Mouse (Mus musculus) layer of hippocampus, adult 9-10 months (tissue): ENCODE data around the gene Vnn1.

ENCODE experiments used
- DNase-seq: peaks from one replicate; pipeline ENCODE4 v3.0.0; 2022; ENCODE audit warnings: low spot score

The Vnn1 gene

GRCm38 (mm10) chr10:23894601-23895349 is at the start of gene Vnn1:
Vnn1 (plus strand) TSS chr10:23894688.
- DNase-seq, result no peak

- no peak for DNase-seq
Observed at GRCm38 (mm10) chr10:23851228-23851912, 43.1 kb upstream of the Vnn1 start, which contains the start of gene Vnn3. Vnn3 (plus strand) TSS chr10:23851462.

- no peak for DNase-seq
Observed at GRCm38 (mm10) chr10:23852096-23852495, 42.4 kb upstream of the Vnn1 start.

- no peak for DNase-seq
Observed at GRCm38 (mm10) chr10:23864362-23865312, 29.9 kb upstream of the Vnn1 start.

GRCm38 (mm10) chr10:23880695-23881094 is 13.8 kb upstream of the Vnn1 start:
- no peak for DNase-seq

GRCm38 (mm10) chr10:23884910-23885309 is 9.6 kb upstream of the Vnn1 start:
- DNase-seq, result no peak

GRCm38 (mm10) chr10:23886060-23886459 is 8.4 kb upstream of the Vnn1 start:
- no peak for DNase-seq

GRCm38 (mm10) chr10:23892987-23893386 is 1.5 kb upstream of the Vnn1 start:
- DNase-seq, result no peak

GRCm38 (mm10) chr10:23895376-23895775 is 888 bp downstream of the Vnn1 start:
- DNase-seq, result no peak

- no peak for DNase-seq
Observed at GRCm38 (mm10) chr10:23901119-23901518, 6.6 kb downstream of the Vnn1 start.

- DNase-seq, result no peak
Observed at GRCm38 (mm10) chr10:23905661-23906060, 11.2 kb downstream of the Vnn1 start.

GRCm38 (mm10) chr10:23920056-23920455 is 25.6 kb downstream of the Vnn1 start, which contains the start of gene Taar1:
Taar1 (plus strand) TSS chr10:23920356.
- no peak for DNase-seq

GRCm38 (mm10) chr10:23922468-23922867 is 28.0 kb downstream of the Vnn1 start:
- DNase-seq, result no peak

GRCm38 (mm10) chr10:23923941-23924340 is 29.5 kb downstream of the Vnn1 start:
- no peak for DNase-seq

- no peak for DNase-seq
Observed at GRCm38 (mm10) chr10:23937613-23938012, 43.1 kb downstream of the Vnn1 start.

- no peak for DNase-seq
Observed at GRCm38 (mm10) chr10:23938312-23938711, 43.8 kb downstream of the Vnn1 start, which contains the start of gene Taar2. Taar2 (plus strand) TSS chr10:23938572.

GRCm38 (mm10) chr10:23942465-23942864 is 48.0 kb downstream of the Vnn1 start:
- DNase-seq, result no peak

- no peak for DNase-seq
Observed at GRCm38 (mm10) chr10:23948026-23948425, 53.5 kb downstream of the Vnn1 start.

- DNase-seq, result no peak
Observed at GRCm38 (mm10) chr10:23949508-23950005, 55.1 kb downstream of the Vnn1 start, which contains the start of gene Taar3. Taar3 (plus strand) TSS chr10:23949558.

GRCm38 (mm10) chr10:23951714-23952113 is 57.2 kb downstream of the Vnn1 start:
- no peak for DNase-seq
